Mouse (Mus musculus) forelimb bud, embryonic 11.5 days (tissue): ENCODE data around the gene Pknox1.
"Not testable (repeated sequence)": the region's sequence is repeated elsewhere in the genome, so short reads cannot be mapped to it uniquely, and the experiment has no call there.

Source experiments
- DNase-seq: peaks from one replicate; pipeline ENCODE4 v3.0.0-alpha.2; 2012; ENCODE audit warnings: low read depth, low spot score

Pknox1 gene

GRCm38 (mm10) chr17:31597957-31598356, 33.4 kb downstream of the Pknox1 start:
- no peak for DNase-seq

GRCm38 (mm10) chr17:31598593-31598992, 34.1 kb downstream of the Pknox1 start:
- DNase-seq, result no peak

GRCm38 (mm10) chr17:31606424-31606823, 41.9 kb downstream of the Pknox1 start:
- no peak for DNase-seq

- DNase-seq, result no peak
Observed at GRCm38 (mm10) chr17:31607256-31607951, 42.9 kb downstream of the Pknox1 start.

- not testable (repeated sequence) for DNase-seq
Observed at GRCm38 (mm10) chr17:31609173-31609572, 44.6 kb downstream of the Pknox1 start.

- no peak for DNase-seq
Observed at GRCm38 (mm10) chr17:31609895-31610294, 45.4 kb downstream of the Pknox1 start.

- DNase-seq, result no peak
Observed at GRCm38 (mm10) chr17:31613086-31613755, 48.7 kb downstream of the Pknox1 start.

- DNase-seq, result no peak
Observed at GRCm38 (mm10) chr17:31623101-31623500, 58.6 kb downstream of the Pknox1 start.

- DNase-seq, result no peak
Observed at GRCm38 (mm10) chr17:31627961-31628360, 63.4 kb downstream of the Pknox1 start.

- no peak for DNase-seq
Observed at GRCm38 (mm10) chr17:31631081-31631800, 66.7 kb downstream of the Pknox1 start.

- DNase-seq, result no peak
Observed at GRCm38 (mm10) chr17:31633007-31633406, 68.5 kb downstream of the Pknox1 start.

GRCm38 (mm10) chr17:31634896-31635295, 70.4 kb downstream of the Pknox1 start:
- DNase-seq, result no peak

GRCm38 (mm10) chr17:31635781-31636180, 71.2 kb downstream of the Pknox1 start:
- no peak for DNase-seq

GRCm38 (mm10) chr17:31636277-31636941, 71.9 kb downstream of the Pknox1 start:
- DNase-seq, result no peak

- DNase-seq, result peak; percentile 42
Observed at GRCm38 (mm10) chr17:31636942-31637811, 72.6 kb downstream of the Pknox1 start, which contains the start of gene Cbs. TSS of gene Cbs (minus strand) at chr17:31637238.

- DNase-seq, result no peak
Observed at GRCm38 (mm10) chr17:31637866-31638570, 73.5 kb downstream of the Pknox1 start.

GRCm38 (mm10) chr17:31639651-31640050, 75.1 kb downstream of the Pknox1 start:
- no peak for DNase-seq

GRCm38 (mm10) chr17:31642331-31642730, 77.8 kb downstream of the Pknox1 start:
- DNase-seq, result no peak

- DNase-seq, result no peak
Observed at GRCm38 (mm10) chr17:31642913-31643312, 78.4 kb downstream of the Pknox1 start.
